Mouse (Mus musculus) bone marrow, adult 2 months (tissue): ENCODE data around the gene Tlnrd1.

Experiments used
- CTCF ChIP-seq: fragments of 200-500 bp; IDR thresholded peaks from 2 replicates; pipeline ENCODE4 v1.5.1; 2011; ENCODE audit warnings: low read length, control low read depth; ENCODE audit not compliant: control insufficient read depth, insufficient read depth
- POLR2A ChIP-seq: fragments of 200-500 bp; IDR thresholded peaks from 2 replicates; pipeline ENCODE4 v1.6.1; 2011; ENCODE audit warnings: low read depth, mild to moderate bottlenecking, control low read depth, low read length, borderline replicate concordance; ENCODE audit not compliant: control insufficient read depth

DNA sequence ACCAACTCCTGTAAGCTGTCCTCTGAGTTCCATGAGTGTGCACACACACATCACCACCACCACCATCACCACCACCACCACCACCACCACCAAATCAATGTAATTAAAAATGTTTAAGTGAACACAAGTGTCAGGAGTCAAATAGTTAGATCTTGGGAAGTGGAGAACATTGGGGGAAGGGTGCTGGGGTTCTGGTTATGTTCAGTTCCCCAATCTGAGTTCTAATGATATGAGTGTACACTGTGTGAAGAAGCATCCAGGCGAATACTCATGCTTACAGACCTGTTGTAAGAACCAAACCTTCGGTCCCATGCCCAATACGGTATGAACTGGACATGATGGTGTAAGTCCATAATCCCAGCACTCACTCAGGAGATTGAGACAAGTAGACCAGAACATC, 26.2 kb downstream of the Tlnrd1 start:
- TF ChIP-seq POLR2A, result no peak
- TF ChIP-seq CTCF, result no peak
